Mouse (Mus musculus): ENCODE results near the gene Rchy1.

Rchy1 gene

DNA sequence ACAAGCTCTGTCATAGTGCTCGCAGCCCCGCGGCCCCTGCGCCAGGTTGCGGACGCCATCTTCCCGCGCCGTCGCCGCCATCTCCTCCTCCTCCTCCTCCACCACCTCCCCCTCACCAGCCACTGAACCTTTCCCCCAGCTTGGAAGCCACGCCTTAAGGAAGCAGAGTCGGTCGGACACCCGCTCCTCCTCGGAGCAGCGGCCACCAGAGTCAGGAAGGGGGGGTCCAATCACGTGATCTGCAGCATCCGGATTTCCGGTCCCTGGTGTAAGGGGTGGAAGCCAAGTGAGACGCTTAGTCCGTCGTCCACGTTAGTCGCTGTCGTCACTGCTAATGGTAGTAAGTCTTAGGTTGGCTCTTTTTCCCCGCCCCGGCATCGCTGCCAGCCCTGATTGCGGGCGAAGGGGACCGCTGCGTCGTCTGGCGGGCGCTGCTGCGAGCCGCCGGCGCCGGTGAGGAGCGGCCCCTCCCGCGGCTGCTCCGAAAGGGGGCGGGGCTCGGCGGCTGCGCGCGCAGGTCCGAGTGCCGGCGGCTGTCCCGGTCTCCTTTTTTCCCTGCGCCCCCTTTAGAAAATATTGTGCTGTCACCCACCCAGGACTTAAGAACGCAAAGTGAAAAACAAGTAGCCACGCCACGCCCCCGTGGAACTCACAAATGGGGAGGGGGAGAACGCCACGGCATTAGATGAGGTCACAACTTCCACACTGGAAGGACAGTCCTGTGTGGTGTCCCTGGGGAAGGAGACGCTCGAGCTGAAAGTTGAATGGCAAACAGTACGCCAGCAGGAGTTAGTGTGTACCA lies at the start of gene Rchy1:
Gene Rchy1, minus strand, starts transcription at position 430 of the 802 bp plus-strand sequence.
- peak; percentile 97 for DNase-seq (ENCODE audit: low read depth, low spot score)

- no peak for DNase-seq (ENCODE audit: low read depth, low spot score)
Measured at GRCm38 (mm10) chr5:92011756-92012155, 48.9 kb upstream of the Rchy1 start.

DNA sequence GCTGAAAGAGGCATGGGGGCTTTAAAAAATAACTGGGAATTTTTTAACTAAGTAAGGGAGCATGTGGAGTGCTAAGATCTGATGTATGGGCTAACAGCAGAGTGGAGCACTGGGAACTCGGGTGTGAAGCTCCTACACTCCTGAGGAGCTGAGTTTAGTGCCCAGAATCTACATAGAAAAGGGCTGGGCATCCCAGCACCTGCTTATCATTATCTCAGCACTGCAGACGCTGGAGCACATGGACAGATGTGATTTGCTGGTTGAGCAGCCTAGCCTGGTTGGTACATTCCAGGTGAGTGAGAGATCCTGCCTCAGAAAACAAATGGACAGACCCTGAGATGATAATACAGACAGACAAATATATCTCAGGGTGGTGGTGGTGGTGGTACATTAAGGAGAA lies 47.0 kb upstream of the Rchy1 start:
- no peak for DNase-seq (ENCODE audit: low read depth, low spot score)

GRCm38 (mm10) chr5:92003011-92003410 lies 40.1 kb upstream of the Rchy1 start:
- DNase-seq (ENCODE audit: low read depth, low spot score) = no peak

- no peak for DNase-seq (ENCODE audit: low read depth, low spot score)
Measured at GRCm38 (mm10) chr5:92000770-92001169, 37.9 kb upstream of the Rchy1 start.

DNA sequence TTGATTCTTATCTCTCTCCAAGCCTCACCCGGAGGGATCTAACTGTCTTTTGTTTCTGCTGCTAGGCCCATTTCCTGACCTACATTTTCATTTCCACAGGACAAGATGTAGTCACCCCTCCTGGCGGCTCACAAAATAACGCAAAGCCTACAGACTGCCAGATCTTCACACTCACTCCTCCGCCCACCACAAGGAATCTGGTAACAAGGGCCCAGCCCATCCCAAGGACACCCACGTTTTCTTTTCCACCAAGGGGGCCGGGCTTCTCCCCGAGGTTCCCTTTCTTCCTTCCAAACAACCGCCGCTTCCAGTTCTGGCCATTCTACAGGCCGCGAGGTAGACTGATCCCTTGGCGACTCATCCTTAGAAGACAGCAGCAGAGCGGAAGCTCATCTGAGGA lies 31.7 kb upstream of the Rchy1 start:
- no peak for DNase-seq (ENCODE audit: low read depth, low spot score)

DNA sequence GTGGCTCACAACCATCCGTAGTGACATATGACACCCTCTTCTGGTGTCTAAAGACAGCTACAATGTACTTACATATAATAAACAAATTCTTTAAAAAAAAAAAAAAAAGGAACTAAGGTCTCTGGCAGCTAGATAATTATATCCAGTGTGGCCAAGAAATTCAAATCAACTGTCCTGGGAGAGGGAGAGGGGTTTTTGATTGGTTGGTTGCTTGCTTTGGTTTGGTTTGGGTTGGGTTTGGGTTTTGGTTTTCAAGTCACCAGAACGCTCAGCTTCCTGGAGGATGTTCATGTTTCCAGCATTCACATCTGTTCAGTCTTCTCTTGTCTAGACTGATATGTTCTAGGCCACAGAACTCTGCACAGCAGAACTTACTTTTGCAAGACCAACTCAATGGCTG lies 30.2 kb upstream of the Rchy1 start:
- DNase-seq (ENCODE audit: low read depth, low spot score) = no peak

GRCm38 (mm10) chr5:91991191-91991937 lies 28.5 kb upstream of the Rchy1 start:
- no peak for DNase-seq (ENCODE audit: low read depth, low spot score)

DNA sequence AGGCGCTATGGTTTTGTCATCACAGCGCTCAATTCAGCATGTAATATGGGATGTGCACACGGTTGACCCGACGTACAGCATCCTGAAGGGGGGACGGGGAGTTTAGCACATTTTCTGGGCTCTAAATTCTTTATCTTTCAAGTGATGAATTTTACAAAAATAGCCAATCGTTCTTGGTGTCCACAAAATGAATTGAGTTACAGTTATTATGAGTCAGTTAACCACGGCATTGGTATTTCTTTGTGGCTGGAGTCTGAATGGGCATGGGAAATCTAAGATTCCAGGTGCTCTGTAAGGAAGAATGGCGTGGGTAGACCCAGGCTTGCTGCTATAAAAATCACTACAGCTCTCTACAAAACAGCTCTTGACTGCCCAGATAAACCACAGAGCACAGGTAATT lies 26.4 kb upstream of the Rchy1 start:
- no peak for DNase-seq (ENCODE audit: low read depth, low spot score)

GRCm38 (mm10) chr5:91987799-91988198 lies 24.9 kb upstream of the Rchy1 start:
- DNase-seq (ENCODE audit: low read depth, low spot score) = no peak

DNA sequence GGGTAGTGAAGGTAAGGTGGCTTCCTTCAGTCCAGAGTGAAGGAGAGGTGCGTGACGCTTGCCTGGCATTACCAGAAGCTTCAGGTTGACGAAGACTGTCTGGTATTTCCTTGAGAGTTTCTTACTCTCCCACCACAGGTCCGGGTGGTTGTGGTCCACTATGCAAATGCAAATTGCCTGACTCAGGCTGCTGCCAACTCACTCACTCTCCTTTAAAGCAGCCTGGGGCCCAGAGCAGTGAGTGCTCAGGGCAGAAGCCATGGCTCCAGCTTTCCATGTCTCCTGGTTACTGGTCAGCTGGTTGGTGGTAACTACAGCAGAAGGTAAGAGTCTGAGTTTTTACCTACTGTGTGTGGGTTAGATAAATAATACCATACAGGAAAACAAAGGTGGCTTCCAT lies 24.4 kb upstream of the Rchy1 start, which contains the start of gene Odaph:
Gene Odaph, plus strand, starts transcription at position 240 of the 400 bp plus-strand sequence.
- DNase-seq (ENCODE audit: low read depth, low spot score) = no peak

DNA sequence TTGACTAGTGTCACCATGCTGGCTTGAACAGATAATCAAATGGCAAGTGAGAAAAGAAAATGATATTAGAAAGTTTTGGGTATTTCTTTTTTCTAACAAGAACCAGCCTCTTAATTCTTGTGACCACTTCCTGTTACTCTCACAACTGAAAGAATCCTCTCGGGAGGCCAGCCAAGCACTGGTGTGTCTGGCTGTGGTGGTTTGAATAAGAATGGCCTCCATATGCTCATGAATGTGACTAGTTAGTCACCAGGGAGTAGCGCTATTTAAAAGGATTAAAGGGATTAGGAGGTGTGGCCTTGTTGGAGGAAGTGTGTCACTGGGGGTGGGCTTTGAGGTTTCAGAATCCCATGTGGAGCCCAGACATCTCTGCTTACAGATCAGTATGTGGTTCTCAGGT lies 22.9 kb upstream of the Rchy1 start:
- DNase-seq (ENCODE audit: low read depth, low spot score) = no peak

- DNase-seq (ENCODE audit: low read depth, low spot score) = no peak
Measured at GRCm38 (mm10) chr5:91983490-91983889, 20.6 kb upstream of the Rchy1 start.

- DNase-seq (ENCODE audit: low read depth, low spot score) = no peak
Measured at GRCm38 (mm10) chr5:91981176-91981840, 18.4 kb upstream of the Rchy1 start.

- DNase-seq (ENCODE audit: low read depth, low spot score) = no peak
Measured at GRCm38 (mm10) chr5:91977397-91977770, 14.5 kb upstream of the Rchy1 start.

- no peak for DNase-seq (ENCODE audit: low read depth, low spot score)
Measured at GRCm38 (mm10) chr5:91976566-91977396, 13.9 kb upstream of the Rchy1 start.

DNA sequence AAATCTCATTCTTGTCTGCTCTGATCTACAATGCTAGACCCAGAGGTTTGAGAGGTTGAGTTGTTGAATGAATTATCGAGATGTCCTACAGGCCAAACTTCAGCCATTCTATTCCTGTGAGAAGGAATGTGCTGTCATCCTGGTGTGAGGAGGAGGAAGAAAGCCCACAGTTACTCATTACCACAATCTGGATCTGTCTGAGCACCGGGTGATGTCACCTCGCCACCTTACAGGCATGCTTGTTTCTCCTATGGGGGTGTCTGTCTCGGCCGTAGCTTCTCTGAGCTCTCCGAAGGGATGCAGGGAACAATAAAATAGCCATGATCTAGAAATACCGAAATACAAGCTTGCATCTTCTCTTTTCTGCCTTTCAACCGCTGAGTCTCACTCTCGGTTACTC lies 12.9 kb upstream of the Rchy1 start:
- no peak for DNase-seq (ENCODE audit: low read depth, low spot score)

DNA sequence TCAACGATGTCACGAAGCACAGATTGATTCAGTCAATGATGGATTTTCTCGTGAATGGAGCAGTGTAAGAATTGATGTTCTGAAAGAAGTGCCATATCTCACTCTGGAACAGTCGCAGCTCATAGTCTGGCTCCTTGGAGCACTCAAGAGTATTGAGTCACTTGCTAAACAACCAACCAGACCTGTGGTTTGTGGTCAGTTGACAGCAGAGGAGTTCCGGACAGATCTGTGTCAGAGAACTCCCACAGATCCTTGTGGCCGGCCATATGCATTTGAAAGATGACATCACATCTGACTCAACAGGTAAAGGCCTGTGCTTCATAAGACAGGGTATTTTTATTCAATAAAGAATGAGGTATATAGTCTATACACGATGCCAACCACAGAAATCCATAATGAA lies 11.1 kb upstream of the Rchy1 start:
- DNase-seq (ENCODE audit: low read depth, low spot score) = no peak

DNA sequence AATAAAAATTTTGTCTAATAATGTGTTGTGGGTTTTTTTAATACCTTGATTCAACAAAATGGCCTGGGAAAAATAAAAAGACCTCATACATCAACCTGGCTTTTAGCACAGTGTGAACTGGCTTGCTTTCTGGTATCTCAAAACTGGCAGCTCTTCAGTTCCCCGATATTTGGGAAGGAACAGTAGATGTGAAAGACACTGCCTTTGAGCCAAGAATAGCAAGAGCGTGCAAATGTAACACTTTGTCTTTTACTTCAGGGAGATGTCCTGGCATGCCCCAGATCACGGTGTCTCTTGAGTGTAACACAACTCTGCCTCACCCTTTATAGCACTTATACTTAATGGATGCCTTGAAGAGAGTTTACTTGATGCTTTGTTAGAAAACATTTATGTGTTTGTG lies 9.2 kb upstream of the Rchy1 start:
- DNase-seq (ENCODE audit: low read depth, low spot score) = no peak

DNA sequence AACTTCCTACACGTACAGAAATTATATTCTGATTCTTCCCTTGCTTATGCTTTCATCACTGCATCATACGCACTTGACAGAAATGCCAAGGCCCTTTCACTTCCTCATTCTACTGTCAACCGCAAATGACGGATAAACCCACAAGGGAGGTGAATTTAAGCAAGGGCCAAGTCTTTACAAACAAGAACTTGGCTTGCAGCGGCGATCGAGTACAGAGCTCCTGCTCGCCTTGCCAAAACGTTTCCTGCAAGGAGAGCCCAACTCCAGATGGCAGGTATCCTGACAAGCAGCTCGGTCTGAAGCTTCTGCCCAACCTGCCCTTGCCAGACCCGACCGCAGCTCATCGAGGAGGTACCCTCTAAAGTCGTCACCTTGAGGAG lies 619 bp downstream of the Rchy1 start:
- peak; percentile 76 for DNase-seq (ENCODE audit: low read depth, low spot score)

DNA sequence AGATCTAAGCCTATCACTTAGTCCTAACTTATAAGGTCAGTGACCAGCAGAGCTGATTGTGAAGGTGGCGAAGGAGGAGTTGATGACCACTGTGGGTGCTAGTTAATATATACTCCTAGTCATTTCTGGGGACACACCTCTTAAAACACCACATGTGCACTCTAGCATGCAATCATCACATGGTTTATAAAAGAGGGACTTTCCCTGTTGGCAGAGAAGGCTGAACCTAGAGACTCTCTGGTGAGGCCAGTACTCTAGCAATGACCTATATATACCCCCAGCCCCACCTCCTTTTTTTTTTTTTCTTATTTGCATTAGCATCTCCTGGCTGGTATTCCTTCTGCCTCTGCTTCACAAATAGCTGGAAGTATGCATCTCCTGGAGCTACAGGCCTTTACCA lies 1.5 kb downstream of the Rchy1 start:
- peak; percentile 17 for DNase-seq (ENCODE audit: low read depth, low spot score)
